In the genomic region with DNA sequence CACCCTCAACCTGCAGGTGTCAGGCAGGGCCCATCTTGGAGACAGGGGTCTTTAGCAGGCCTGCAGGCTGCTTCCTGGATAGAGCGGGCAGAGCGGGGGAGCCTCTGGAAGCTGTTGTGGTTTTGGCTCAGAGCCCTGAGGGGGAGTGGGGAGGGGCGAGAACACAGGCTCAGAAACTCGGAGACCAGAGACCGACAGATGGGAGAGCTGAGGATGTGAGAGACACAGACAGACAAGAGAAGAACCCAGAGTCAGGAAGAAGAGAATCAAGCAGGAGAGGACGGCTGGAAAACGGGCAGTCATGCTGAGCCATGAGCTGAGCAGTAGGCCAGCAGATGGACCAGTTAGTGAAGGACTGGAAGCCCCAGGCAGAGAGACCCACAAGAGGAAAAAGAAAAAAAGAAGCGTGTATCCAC, we compare ENCODE assay signal across 10 mouse cellular contexts. TPM values are rescaled to one million over a fixed set of nuclear protein-coding genes. Genes with fewer than 3 reads are reported as not detected.
DNase-seq lines count a peak whose midpoint lies in the region; ATAC-seq and TF ChIP-seq lines count a peak whose summit lies in the region.
"Had no signal": no experiment of that assay in that cellular context is flagged by ENCODE, and none has a peak within 500 bp of the region (broad histone marks: within the 10 kb centered on the region; RNA-seq: fewer than 3 reads in every experiment).

No protein-coding gene starts in this region.

- peaks cover 35% of the 10 kb centered on the region for H3K4me1 ChIP-seq in midbrain, embryonic 13.5 days (replicated peaks)
- H3K4me1 ChIP-seq in midbrain, embryonic 10.5 days: peaks cover 2% of the 10 kb centered on the region; the same call in 1 of the 2 replicates
- H3K4me1 ChIP-seq in embryonic facial prominence, embryonic 12.5 days: peaks cover 4% of the 10 kb centered on the region; the same call in 1 of the 2 replicates
- peaks cover 24% of the 10 kb centered on the region for H3K4me1 ChIP-seq in hindbrain, postnatal 0 days (ENCODE audit: insufficient read depth, low read length)

- H3K4me3 ChIP-seq in midbrain, embryonic 13.5 days (replicated peaks): no peak overlapping the region
- no peak overlapping the region for H3K4me3 ChIP-seq in midbrain, embryonic 10.5 days
- H3K4me3 ChIP-seq in embryonic facial prominence, embryonic 12.5 days: no peak overlapping the region
- no peak overlapping the region for H3K4me3 ChIP-seq in hindbrain, postnatal 0 days (ENCODE audit: low read length)
- no peak overlapping the region for H3K4me3 ChIP-seq in gastrocnemius, adult 2 months
- H3K4me3 ChIP-seq: heart, embryonic 15.5 days; lung, embryonic 15.5 days had no signal

- H3K4me2 ChIP-seq in midbrain, embryonic 13.5 days (replicated peaks): no peak overlapping the region; the same call in 1 of the 2 replicates
- H3K4me2 ChIP-seq in embryonic facial prominence, embryonic 12.5 days (replicated peaks): no peak overlapping the region
- no peak overlapping the region for H3K4me2 ChIP-seq in hindbrain, postnatal 0 days (ENCODE audit: low read depth, low read length)
- H3K4me2 ChIP-seq: heart, embryonic 15.5 days; lung, embryonic 15.5 days had no signal

- no peaks in the 10 kb centered on the region for H3K36me3 ChIP-seq in midbrain, embryonic 13.5 days
- H3K36me3 ChIP-seq in midbrain, embryonic 10.5 days: no peaks in the 10 kb centered on the region
- H3K36me3 ChIP-seq in embryonic facial prominence, embryonic 12.5 days: no peaks in the 10 kb centered on the region
- H3K36me3 ChIP-seq in hindbrain, postnatal 0 days (ENCODE audit: insufficient read depth, low read length): no peaks in the 10 kb centered on the region
- H3K36me3 ChIP-seq: heart, embryonic 15.5 days; lung, embryonic 15.5 days had no signal

- H3K9me3 ChIP-seq in midbrain, embryonic 13.5 days: no peaks in the 10 kb centered on the region
- H3K9me3 ChIP-seq in midbrain, embryonic 10.5 days (replicated peaks): no peaks in the 10 kb centered on the region
- H3K9me3 ChIP-seq in embryonic facial prominence, embryonic 12.5 days: no peaks in the 10 kb centered on the region
- H3K9me3 ChIP-seq in hindbrain, postnatal 0 days (ENCODE audit: low read length): no peaks in the 10 kb centered on the region
- H3K9me3 ChIP-seq: heart, embryonic 15.5 days; lung, embryonic 15.5 days had no signal

- H3K9ac ChIP-seq in midbrain, embryonic 13.5 days (replicated peaks): 0 out of 2 replicates have a peak overlapping the region, but pooled peaks have one; percentile 19
- no peak overlapping the region for H3K9ac ChIP-seq in embryonic facial prominence, embryonic 12.5 days
- no peak overlapping the region for H3K9ac ChIP-seq in hindbrain, postnatal 0 days (replicated peaks; ENCODE audit: low read length)
- H3K9ac ChIP-seq: heart, embryonic 15.5 days; lung, embryonic 15.5 days had no signal

- TF ChIP-seq CTCF in hindbrain, postnatal 0 days (IDR thresholded peaks at IDR 0.05; ENCODE audit: low read depth): no peak
- no peak for TF ChIP-seq CTCF in gastrocnemius, adult 2 months (IDR thresholded peaks at IDR 0.05)

- H3K27me3 ChIP-seq in midbrain, embryonic 13.5 days: peaks cover 7% of the 10 kb centered on the region; the same call in 1 of the 2 replicates
- peaks cover 11% of the 10 kb centered on the region; the same call in 1 of the 2 replicates for H3K27me3 ChIP-seq in midbrain, embryonic 10.5 days (ENCODE audit: low read depth, poor library complexity, severe bottlenecking)
- peaks cover 3% of the 10 kb centered on the region; the same call in 1 of the 2 replicates for H3K27me3 ChIP-seq in embryonic facial prominence, embryonic 12.5 days
- no peaks in the 10 kb centered on the region for H3K27me3 ChIP-seq in hindbrain, postnatal 0 days (ENCODE audit: insufficient read depth, low read length)
- H3K27me3 ChIP-seq: lung, embryonic 15.5 days had no signal

- no peak for DNase-seq in midbrain, embryonic 10.5 days (ENCODE audit: low spot score)
- peak; percentile 78 for DNase-seq in hindbrain, postnatal 0 days (ENCODE audit: low spot score)
- peak; percentile 47 to 52 for DNase-seq in thymus, postnatal 10 days (ENCODE audit: low spot score in 2 of 2)
- DNase-seq in adrenal gland, adult (ENCODE audit: inconsistent age in 2 of 2, low spot score in 1 of 2): no peak
- no peak for DNase-seq in lung, postnatal 4 days
- DNase-seq in gastrocnemius, adult 2 months: no peak

- peak overlapping the region; percentile 73 for H3K27ac ChIP-seq in midbrain, embryonic 13.5 days
- no peak overlapping the region for H3K27ac ChIP-seq in midbrain, embryonic 10.5 days (replicated peaks)
- H3K27ac ChIP-seq in embryonic facial prominence, embryonic 12.5 days: no peak overlapping the region
- peak overlapping the region; percentile 65 for H3K27ac ChIP-seq in hindbrain, postnatal 0 days
- no peak overlapping the region for H3K27ac ChIP-seq in gastrocnemius, adult 2 months
- H3K27ac ChIP-seq: heart, embryonic 15.5 days; lung, embryonic 15.5 days had no signal

- peak; percentile 31 for ATAC-seq in midbrain, embryonic 13.5 days
- peak; percentile 59; the same call in 1 of the 2 replicates for ATAC-seq in embryonic facial prominence, embryonic 12.5 days (ENCODE audit: insufficient number of reproducible peaks, insufficient read depth, low FRiP score, low TSS enrichment)
- peak; percentile 28; the same call in 1 of the 2 replicates for ATAC-seq in hindbrain, postnatal 0 days

- WGBS in midbrain, embryonic 13.5 days: 36% methylated on average over 8 of the region's 8 CpGs
- 58% methylated on average over 8 of the region's 8 CpGs for WGBS in midbrain, embryonic 10.5 days
- 18% methylated on average over 8 of the region's 8 CpGs for WGBS in embryonic facial prominence, embryonic 12.5 days
- WGBS in hindbrain, postnatal 0 days: 23% methylated on average over 8 of the region's 8 CpGs

- intact Hi-C loops in gastrocnemius, adult 2 months (cut with DNase I): no loop called here

RNA-seq across cellular contexts. Expression of a gene that starts 14.2 kb away (rescaled TPM):
- 1.7 and 2.0 TPM in 2 replicates for polyA plus RNA-seq in midbrain, embryonic 13.5 days (2015; fragmentation: Nextera tagmentation; extraction: Ambion mirVana)
- polyA plus RNA-seq in midbrain, embryonic 10.5 days (2016; fragmentation: Nextera tagmentation; extraction: Ambion mirVana): 0.21 and 0.68 TPM in 2 replicates
- 0.33 and 0.61 TPM in 2 replicates for polyA plus RNA-seq in embryonic facial prominence, embryonic 12.5 days (2016; fragmentation: Nextera tagmentation; extraction: Ambion mirVana)
- total RNA-seq in hindbrain, postnatal 0 days (2014; rRNA removed): 65.0 and 74.1 TPM in 2 replicates
- 1.5 and 1.6 TPM in 2 replicates for polyA plus RNA-seq in hindbrain, postnatal 0 days (2015; fragmentation: Nextera tagmentation; extraction: Ambion mirVana)
- total RNA-seq in gastrocnemius, adult 2 months (2021): not detected
- polyA plus RNA-seq: heart, embryonic 15.5 days; lung, embryonic 15.5 days had no signal

RNA-seq across cellular contexts. Expression of a gene that starts 19.9 kb away (rescaled TPM):
- 0.79 and 1.6 TPM in 2 replicates for polyA plus RNA-seq in midbrain, embryonic 13.5 days (2015; fragmentation: Nextera tagmentation; extraction: Ambion mirVana)
- polyA plus RNA-seq in midbrain, embryonic 10.5 days (2016; fragmentation: Nextera tagmentation; extraction: Ambion mirVana): 1.1 and 1.2 TPM in 2 replicates
- 2.6 and 4.3 TPM in 2 replicates for polyA plus RNA-seq in embryonic facial prominence, embryonic 12.5 days (2016; fragmentation: Nextera tagmentation; extraction: Ambion mirVana)
- total RNA-seq in hindbrain, postnatal 0 days (2014; rRNA removed): 3.9 and 4.7 TPM in 2 replicates
- 1.3 TPM in 2 replicates for polyA plus RNA-seq in hindbrain, postnatal 0 days (2015; fragmentation: Nextera tagmentation; extraction: Ambion mirVana)
- total RNA-seq in gastrocnemius, adult 2 months (2021): 1 to 10 TPM; 4.5 to 6.9 TPM

RNA-seq across cellular contexts. Expression of a gene that starts 30.7 kb away (rescaled TPM):
- 175 and 193 TPM in 2 replicates for polyA plus RNA-seq in midbrain, embryonic 13.5 days (2015; fragmentation: Nextera tagmentation; extraction: Ambion mirVana)
- 108 and 111 TPM in 2 replicates for polyA plus RNA-seq in midbrain, embryonic 10.5 days (2016; fragmentation: Nextera tagmentation; extraction: Ambion mirVana)
- polyA plus RNA-seq in embryonic facial prominence, embryonic 12.5 days (2016; fragmentation: Nextera tagmentation; extraction: Ambion mirVana): 121 and 123 TPM in 2 replicates
- total RNA-seq in hindbrain, postnatal 0 days (2014; rRNA removed): 45.3 and 85.8 TPM in 2 replicates
- polyA plus RNA-seq in hindbrain, postnatal 0 days (2015; fragmentation: Nextera tagmentation; extraction: Ambion mirVana): 221 and 224 TPM in 2 replicates
- total RNA-seq in gastrocnemius, adult 2 months (2021): 10 to 100 TPM; 73.6 to 91.5 TPM

Comparison
In these comparisons a context has a peak if more than half of its experiments do, and no peak if none do; other contexts are left out.
1. H3K27ac ChIP-seq: peak in midbrain, embryonic 13.5 days (single experiment) and hindbrain, postnatal 0 days (single experiment); none in midbrain, embryonic 10.5 days (single experiment), embryonic facial prominence, embryonic 12.5 days (single experiment) and gastrocnemius, adult 2 months (single experiment).
2. DNase-seq: peak in hindbrain, postnatal 0 days (single experiment) and thymus, postnatal 10 days (2 of 2); none in midbrain, embryonic 10.5 days (single experiment), adrenal gland, adult (0 of 2), lung, postnatal 4 days (0 of 2) and gastrocnemius, adult 2 months (single experiment).
3. Peak in every context shown above with its lines, with median percentiles within 50 percentile points of each other: ATAC-seq.